Mouse (Mus musculus) lung, postnatal 36 days (tissue): ENCODE data around the gene Larp4.
"Not testable (repeated sequence)": the region's sequence is repeated elsewhere in the genome, so short reads cannot be mapped to it uniquely, and the experiment has no call there.

Experiments used
- DNase-seq: peaks from one replicate; pipeline ENCODE4 v3.0.0; 2022; ENCODE audit warnings: mixed read lengths

The Larp4 gene

GRCm38 (mm10) chr15:99969765-99970164 is at the start of gene Larp4:
TSS of gene Larp4 (plus strand) at chr15:99970065.
- not testable (repeated sequence) for DNase-seq

GRCm38 (mm10) chr15:99931231-99931630 is 38.6 kb upstream of the Larp4 start:
- no peak for DNase-seq

GRCm38 (mm10) chr15:99934501-99934900 is 35.4 kb upstream of the Larp4 start:
- no peak for DNase-seq

GRCm38 (mm10) chr15:99936659-99937058 is 33.2 kb upstream of the Larp4 start:
- DNase-seq: no peak

- DNase-seq: no peak
These were observed 32.0 kb upstream of the Larp4 start for GRCm38 (mm10) chr15:99937841-99938240.

GRCm38 (mm10) chr15:99940426-99940825 is 29.4 kb upstream of the Larp4 start:
- no peak for DNase-seq

- no peak for DNase-seq
These were observed 28.8 kb upstream of the Larp4 start for GRCm38 (mm10) chr15:99940970-99941630.

- DNase-seq: no peak
These were observed 14.5 kb upstream of the Larp4 start for GRCm38 (mm10) chr15:99955324-99955723.

- peak; percentile 68 for DNase-seq
These were observed 4.6 kb upstream of the Larp4 start for GRCm38 (mm10) chr15:99965103-99965775.

GRCm38 (mm10) chr15:99966961-99967360 is 2.9 kb upstream of the Larp4 start, which contains the start of gene Fam186a:
TSS of gene Fam186a (minus strand) at chr15:99967061.
- no peak for DNase-seq

GRCm38 (mm10) chr15:99970606-99971005 is 741 bp downstream of the Larp4 start:
- peak; percentile 60 for DNase-seq

GRCm38 (mm10) chr15:99972361-99972988 is 2.6 kb downstream of the Larp4 start:
- DNase-seq: peak; percentile 97

- DNase-seq: peak; percentile 28
These were observed 3.4 kb downstream of the Larp4 start for GRCm38 (mm10) chr15:99972989-99973911.

- DNase-seq: no peak
These were observed 4.8 kb downstream of the Larp4 start for GRCm38 (mm10) chr15:99974476-99975220.

- not testable (repeated sequence) for DNase-seq
These were observed 6.3 kb downstream of the Larp4 start for GRCm38 (mm10) chr15:99976121-99976520.

- DNase-seq: no peak
These were observed 9.4 kb downstream of the Larp4 start for GRCm38 (mm10) chr15:99979266-99979665.

GRCm38 (mm10) chr15:99979715-99980114 is 9.8 kb downstream of the Larp4 start:
- no peak for DNase-seq

- no peak for DNase-seq
These were observed 23.2 kb downstream of the Larp4 start for GRCm38 (mm10) chr15:99993100-99993499.

- DNase-seq: no peak
These were observed 27.4 kb downstream of the Larp4 start for GRCm38 (mm10) chr15:99997114-99997804.

GRCm38 (mm10) chr15:99999390-99999789 is 29.5 kb downstream of the Larp4 start:
- no peak for DNase-seq

- no peak for DNase-seq
These were observed 34.9 kb downstream of the Larp4 start for GRCm38 (mm10) chr15:100004677-100005273.
